Mouse (Mus musculus) hindbrain, embryonic 12.5 days (tissue): ENCODE results near the gene Lsm14b. TPM values are rescaled to one million over a fixed set of nuclear protein-coding genes. Genes with fewer than 3 reads are reported as not detected.
A peak's percentile ranks its signal among the peaks of the same experiment; 100 is the strongest.

Experiments used
- ATAC-seq: fragments of 200-750 bp; cut with Nextera tagmentation; 2 replicates; pipeline ENCODE4 v1.8.0; 2017; ENCODE audit warnings: moderate TSS enrichment; ENCODE audit not compliant: low FRiP score
- H3K27ac ChIP-seq: fragments of 300-500 bp; sonication (generic); 2 replicates; pipeline ENCODE4 v1.5.1; 2016; ENCODE audit warnings: mild to moderate bottlenecking
- H3K27me3 ChIP-seq: fragments of 300-500 bp; sonication (generic); 2 replicates; pipeline ENCODE4 v1.6.1; 2016; ENCODE audit warnings: mild to moderate bottlenecking
- H3K36me3 ChIP-seq: fragments of 300-500 bp; sonication (generic); 2 replicates; pipeline ENCODE4 v1.6.1; 2016; ENCODE audit warnings: mild to moderate bottlenecking
- H3K4me1 ChIP-seq: fragments of 300-500 bp; sonication (generic); 2 replicates; pipeline ENCODE4 v1.6.1; 2016
- H3K4me2 ChIP-seq: fragments of 300-500 bp; sonication (generic); replicated peaks from 2 replicates; pipeline ENCODE4 v1.6.1; 2016; ENCODE audit warnings: mild to moderate bottlenecking
- H3K4me3 ChIP-seq: fragments of 300-500 bp; sonication (generic); 2 replicates; pipeline ENCODE4 v1.5.1; 2016; ENCODE audit warnings: mild to moderate bottlenecking
- H3K9ac ChIP-seq: fragments of 300-500 bp; sonication (generic); 2 replicates; pipeline ENCODE4 v1.6.1; 2016; ENCODE audit warnings: mild to moderate bottlenecking, moderate library complexity
- H3K9me3 ChIP-seq: fragments of 300-500 bp; sonication (generic); replicated peaks from 2 replicates; pipeline ENCODE4 v1.6.1; 2016; ENCODE audit warnings: mild to moderate bottlenecking
- WGBS: fragments of 180-500 bp; shearing (Covaris S2); methylation state at CpG from one replicate; pipeline ENCODE4 v1.1.7; 2016; 5-methylcytosine and 5-hydroxymethylcytosine counted together
- polyA plus RNA-seq: library from polyadenylated mRNA; unstranded; fragments of >200 nt; fragmentation: Nextera tagmentation; extraction: Ambion mirVana; gene quantifications from 2 replicates; pipeline ENCODE4 v1.2.1, GENCODE M21; 2016

Lsm14b gene
- polyA plus RNA-seq, 1 experiment from 2014 or later = 16.7 TPM

DNA sequence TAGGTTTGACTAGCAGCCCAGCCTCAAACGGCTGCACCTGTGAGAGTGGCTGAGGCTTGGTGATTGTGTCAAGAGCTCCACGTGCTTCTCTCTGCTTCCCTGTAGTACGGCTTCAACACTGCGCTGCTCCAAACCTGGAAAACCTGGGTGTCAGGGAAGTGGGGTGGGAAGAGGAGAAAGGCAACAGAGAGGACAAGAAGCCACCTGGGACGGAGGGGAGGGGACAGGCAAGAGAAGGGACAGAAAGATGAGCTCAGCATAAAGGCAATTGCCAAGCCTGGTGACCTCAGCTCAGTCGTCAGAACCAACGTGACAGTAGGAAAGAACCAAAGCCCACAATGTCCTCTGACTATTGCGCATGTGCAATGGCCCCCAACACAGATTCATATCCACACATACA lies 3.9 kb upstream of the Lsm14b start:
- Histone ChIP-seq H3K27me3 (peaks cover 30% of the 10 kb centered on the region), H3K4me3 (no peak overlapping the region), H3K27ac (no peak overlapping the region), H3K4me2 (no peak overlapping the region), H3K9ac (no peak overlapping the region), H3K4me1 (peaks cover 5% of the 10 kb centered on the region; the same call in 1 of the 2 replicates), H3K36me3 (no peaks in the 10 kb centered on the region), H3K9me3 (no peaks in the 10 kb centered on the region)
- 85% methylated on average over 8 of the region's 8 CpGs for WGBS
- no peak for ATAC-seq

DNA sequence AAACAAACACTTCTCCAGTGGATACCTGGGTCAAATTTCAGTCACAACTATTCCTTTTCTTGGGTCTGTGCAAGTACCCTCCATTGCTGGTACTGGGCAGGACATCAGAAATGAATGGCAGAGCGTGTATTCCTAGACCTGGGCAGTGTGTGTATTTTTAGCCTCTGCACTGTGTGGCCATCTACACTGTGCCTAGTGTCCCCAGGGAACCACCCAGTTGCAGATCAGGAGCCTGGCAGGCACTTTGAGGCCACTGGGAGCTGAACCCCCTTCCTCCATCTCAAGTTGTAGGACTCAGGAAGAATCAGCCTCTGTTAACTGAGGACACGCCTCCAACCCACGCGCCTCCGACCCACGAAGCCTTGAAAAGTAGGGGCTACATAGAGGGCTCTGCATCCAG lies 2.0 kb upstream of the Lsm14b start:
- Histone ChIP-seq H3K36me3 (peaks cover 5% of the 10 kb centered on the region), H3K9ac (no peak overlapping the region), H3K27ac (no peak overlapping the region), H3K27me3 (peaks cover 30% of the 10 kb centered on the region), H3K4me3 (no peak overlapping the region), H3K4me2 (no peak overlapping the region), H3K4me1 (peaks cover 23% of the 10 kb centered on the region), H3K9me3 (no peaks in the 10 kb centered on the region)
- WGBS = 63% methylated on average over 6 of the region's 6 CpGs
- ATAC-seq = no peak

DNA sequence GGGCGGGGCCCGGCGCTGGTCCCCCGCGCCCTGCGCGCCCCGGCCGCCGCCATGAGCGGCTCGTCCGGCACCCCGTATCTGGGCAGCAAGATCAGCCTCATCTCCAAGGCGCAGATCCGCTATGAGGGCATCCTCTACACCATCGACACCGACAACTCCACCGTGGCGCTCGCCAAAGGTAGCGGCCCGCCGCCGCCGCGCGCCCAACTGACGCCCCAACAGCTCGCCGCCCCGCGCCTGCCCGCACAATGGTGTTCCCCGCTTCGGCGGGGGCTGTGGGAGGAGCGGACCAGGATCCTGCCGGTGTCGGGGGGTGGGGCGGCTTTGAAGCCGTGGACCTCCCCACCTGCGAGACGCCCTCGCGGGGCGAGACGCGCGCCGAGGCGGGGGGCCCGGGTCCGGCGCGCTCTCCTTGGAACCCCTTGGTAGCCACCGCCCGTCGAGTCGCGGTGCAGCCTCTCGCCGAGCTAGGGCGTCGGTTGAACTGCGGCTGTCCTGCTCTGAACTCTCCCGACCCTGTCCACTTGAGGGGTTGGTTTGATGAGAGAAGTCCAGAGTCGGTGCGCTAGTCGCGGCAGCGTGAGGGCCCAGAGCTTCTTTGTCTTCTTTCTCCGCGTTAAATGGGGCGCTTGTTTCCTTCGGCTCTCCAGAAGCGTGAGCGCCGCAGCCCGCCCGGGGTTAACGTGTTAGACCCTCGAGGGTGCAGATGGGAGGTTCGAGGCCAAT lies 511 bp downstream of the Lsm14b start:
- no peak; the same call in 1 of the 2 replicates for ATAC-seq
- H3K4me3 ChIP-seq = peak overlapping the region; percentile 72
- H3K4me2 ChIP-seq = peak overlapping the region; percentile 91
- peaks cover 30% of the 10 kb centered on the region for H3K27me3 ChIP-seq
- H3K36me3 ChIP-seq = peaks cover 31% of the 10 kb centered on the region
- H3K4me1 ChIP-seq = peaks cover 39% of the 10 kb centered on the region
- H3K9ac ChIP-seq = peak overlapping the region; percentile 94
- peak overlapping the region; percentile 97 for H3K27ac ChIP-seq
- under 1% methylated on average over 81 of the region's 84 CpGs for WGBS
- no peaks in the 10 kb centered on the region for H3K9me3 ChIP-seq

DNA sequence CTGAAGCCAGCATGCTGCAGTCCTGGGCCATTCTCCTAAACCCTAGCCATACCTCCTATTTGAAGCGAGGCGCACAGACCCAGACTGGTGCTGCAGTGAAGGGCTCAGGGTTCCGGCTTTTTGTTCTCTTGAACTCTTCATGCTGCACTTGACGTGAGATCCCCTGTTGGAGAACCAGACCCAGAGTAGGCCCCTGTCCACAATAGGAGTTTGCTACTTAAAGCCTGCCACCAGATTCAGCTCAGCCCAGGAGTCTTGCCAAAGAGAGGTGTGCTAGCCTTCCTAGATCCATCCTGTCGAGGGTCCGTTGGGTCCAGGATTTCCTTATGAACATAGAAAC lies 1.0 kb downstream of the Lsm14b start:
- peak overlapping the region; percentile 94 for H3K9ac ChIP-seq
- peak overlapping the region; percentile 72 for H3K4me3 ChIP-seq
- 6% methylated on average over 6 of the region's 6 CpGs for WGBS
- peak overlapping the region; percentile 91 for H3K4me2 ChIP-seq
- peaks cover 28% of the 10 kb centered on the region for H3K27me3 ChIP-seq
- no peak for ATAC-seq
- H3K4me1 ChIP-seq = peaks cover 39% of the 10 kb centered on the region
- peaks cover 36% of the 10 kb centered on the region for H3K36me3 ChIP-seq
- peak overlapping the region; percentile 97 for H3K27ac ChIP-seq
- H3K9me3 ChIP-seq = no peaks in the 10 kb centered on the region

DNA sequence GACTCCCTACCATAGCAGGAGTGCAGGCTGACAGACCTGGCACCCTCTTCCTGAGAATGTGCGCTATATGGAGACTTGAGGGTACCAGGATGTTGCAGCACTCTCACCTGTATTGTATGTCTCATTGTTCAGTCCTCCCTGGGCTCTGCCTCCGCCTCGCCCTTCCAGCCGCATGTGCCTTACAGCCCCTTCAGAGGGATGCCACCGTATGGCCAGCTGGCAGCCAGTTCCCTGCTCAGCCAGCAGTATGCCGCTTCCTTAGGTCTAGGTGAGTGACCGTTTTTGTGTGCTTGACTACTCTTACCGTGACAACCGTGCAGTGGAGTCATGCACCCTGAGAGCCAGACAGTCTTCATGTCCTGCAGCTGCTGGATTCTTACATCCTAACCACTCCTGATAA lies 3.0 kb downstream of the Lsm14b start:
- ATAC-seq = no peak
- Histone ChIP-seq H3K9ac (peak overlapping the region; percentile 94; the same call in 1 of the 2 replicates), H3K9me3 (no peaks in the 10 kb centered on the region), H3K4me3 (peak overlapping the region; percentile 72), H3K27me3 (peaks cover 11% of the 10 kb centered on the region), H3K4me1 (peaks cover 39% of the 10 kb centered on the region), H3K36me3 (peaks cover 55% of the 10 kb centered on the region), H3K27ac (no peak overlapping the region), H3K4me2 (peak overlapping the region; percentile 91)
- WGBS = 83% methylated on average over 9 of the region's 9 CpGs

DNA sequence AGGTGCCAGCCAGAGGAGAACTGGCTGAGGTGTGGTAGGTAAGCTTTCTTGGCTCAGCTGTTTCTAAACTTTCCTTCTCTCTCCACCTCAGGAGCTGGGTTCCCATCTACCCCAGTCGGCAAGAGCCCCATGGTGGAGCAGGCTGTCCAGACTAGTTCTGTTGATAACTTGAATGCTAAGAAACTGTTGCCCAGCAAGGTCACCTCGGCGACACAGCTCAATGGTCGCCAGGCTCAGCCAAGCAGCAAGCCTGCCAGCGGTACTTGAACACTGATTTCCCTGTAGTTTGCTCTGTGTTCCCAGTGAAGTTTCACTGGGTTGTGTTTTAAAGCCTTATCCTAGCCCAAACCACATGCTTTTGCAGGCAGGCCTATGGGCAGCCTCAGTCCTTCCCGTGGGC lies 6.5 kb downstream of the Lsm14b start:
- WGBS = 91% methylated on average over 6 of the region's 6 CpGs
- Histone ChIP-seq H3K4me3 (no peak overlapping the region), H3K4me1 (peaks cover 31% of the 10 kb centered on the region), H3K4me2 (no peak overlapping the region), H3K27ac (no peak overlapping the region), H3K27me3 (no peaks in the 10 kb centered on the region), H3K9ac (no peak overlapping the region), H3K36me3 (peaks cover 90% of the 10 kb centered on the region), H3K9me3 (no peaks in the 10 kb centered on the region)
- ATAC-seq = no peak

DNA sequence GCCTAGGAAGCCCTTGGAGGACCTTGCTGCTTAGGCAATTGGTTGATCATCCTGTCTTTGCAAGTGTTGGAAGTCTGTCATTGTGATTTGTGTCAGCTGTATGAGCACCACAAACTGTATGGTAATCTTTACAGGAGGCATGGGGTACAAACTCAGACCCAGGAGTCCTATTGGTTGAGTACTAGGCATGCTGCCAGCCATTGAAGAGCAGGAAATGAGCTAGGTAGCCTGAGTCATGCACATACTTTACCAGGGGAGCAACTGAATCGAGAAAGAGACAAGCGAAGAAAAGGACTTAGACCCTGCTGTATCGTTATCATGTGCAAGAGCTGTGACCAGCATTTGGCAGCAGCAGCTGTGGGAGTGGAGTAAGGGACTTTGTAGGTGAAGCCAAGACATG lies 8.1 kb downstream of the Lsm14b start:
- Histone ChIP-seq H3K4me3 (no peak overlapping the region), H3K4me2 (no peak overlapping the region), H3K9ac (no peak overlapping the region), H3K9me3 (no peaks in the 10 kb centered on the region), H3K36me3 (peaks cover 99% of the 10 kb centered on the region), H3K27me3 (no peaks in the 10 kb centered on the region), H3K27ac (no peak overlapping the region), H3K4me1 (peaks cover 14% of the 10 kb centered on the region)
- no peak for ATAC-seq
- WGBS = 93% methylated on average over 3 of the region's 3 CpGs

DNA sequence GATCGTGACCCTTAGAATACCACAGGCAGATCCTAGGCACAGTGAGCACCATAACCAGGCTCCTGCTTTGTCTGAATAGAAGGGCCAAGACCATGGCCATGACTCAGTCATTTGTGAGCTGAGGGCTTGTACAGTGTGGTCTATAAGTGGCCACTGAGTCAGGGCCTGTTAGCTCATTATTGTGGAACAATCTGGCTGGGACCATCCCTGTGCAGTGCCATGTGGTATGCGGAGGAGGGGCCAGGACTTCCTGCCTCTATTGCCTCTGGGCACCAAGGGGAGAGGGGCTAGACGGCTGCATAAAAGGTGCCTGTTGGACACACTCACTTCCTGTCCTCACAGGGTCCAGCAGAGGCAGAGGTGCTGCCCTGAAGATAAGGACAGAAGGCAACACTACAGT lies 9.2 kb downstream of the Lsm14b start:
- Histone ChIP-seq H3K9me3 (no peaks in the 10 kb centered on the region), H3K36me3 (peaks cover 99% of the 10 kb centered on the region), H3K4me1 (peaks cover 4% of the 10 kb centered on the region), H3K27ac (no peak overlapping the region), H3K9ac (no peak overlapping the region), H3K4me3 (no peak overlapping the region), H3K27me3 (no peaks in the 10 kb centered on the region), H3K4me2 (no peak overlapping the region)
- 66% methylated on average over 3 of the region's 3 CpGs for WGBS
- no peak for ATAC-seq

DNA sequence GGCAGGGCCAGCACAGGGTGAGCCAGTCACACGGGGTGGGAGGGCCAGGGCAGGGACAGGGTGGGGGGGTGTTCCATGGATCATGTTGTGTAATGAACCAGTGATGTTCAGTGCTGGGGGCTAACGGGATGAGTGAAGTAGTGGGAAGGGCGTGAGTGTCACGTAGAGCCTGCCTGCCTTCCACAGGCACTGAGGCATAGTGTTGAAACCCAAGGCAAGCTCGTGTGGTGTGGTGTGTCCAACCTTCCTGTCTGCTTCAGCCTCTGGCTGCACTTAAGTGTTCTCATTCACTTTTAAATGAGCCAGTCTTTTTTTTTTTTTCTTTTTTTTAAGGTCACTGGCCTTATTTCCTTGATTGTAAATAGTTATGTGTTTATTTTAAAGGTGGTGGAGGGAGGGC lies 10.0 kb downstream of the Lsm14b start:
- no peak overlapping the region for H3K27ac ChIP-seq
- no peaks in the 10 kb centered on the region for H3K9me3 ChIP-seq
- no peaks in the 10 kb centered on the region for H3K27me3 ChIP-seq
- H3K4me2 ChIP-seq = no peak overlapping the region
- 75% methylated on average over 5 of the region's 5 CpGs for WGBS
- H3K4me1 ChIP-seq = peaks cover 3% of the 10 kb centered on the region
- H3K4me3 ChIP-seq = no peak overlapping the region
- no peak overlapping the region for H3K9ac ChIP-seq
- ATAC-seq = no peak
- H3K36me3 ChIP-seq = peaks cover 94% of the 10 kb centered on the region

DNA sequence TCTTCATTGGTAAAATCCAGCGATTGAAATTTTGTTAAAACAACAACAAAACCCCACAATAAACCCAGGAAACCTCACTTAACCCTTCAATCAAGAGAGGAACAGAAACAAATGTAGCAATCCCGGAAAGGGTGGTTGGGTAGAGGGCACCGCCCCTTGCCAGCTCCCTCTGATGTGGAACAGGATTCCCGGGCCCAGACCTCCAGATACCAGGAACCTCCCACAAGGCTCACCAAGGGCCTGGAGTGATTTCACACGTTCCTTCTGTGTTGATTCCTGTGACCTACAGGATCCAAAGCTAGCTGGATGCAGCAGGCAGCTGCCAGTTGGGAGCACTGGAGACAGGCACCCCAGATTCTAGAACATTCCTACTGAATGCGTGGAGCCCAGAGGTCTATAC lies 15.6 kb downstream of the Lsm14b start:
- Histone ChIP-seq H3K9me3 (no peaks in the 10 kb centered on the region), H3K27ac (0 out of 2 replicates have a peak overlapping the region, but pooled peaks have one; percentile 17), H3K27me3 (no peaks in the 10 kb centered on the region), H3K36me3 (peaks cover 41% of the 10 kb centered on the region), H3K9ac (peak overlapping the region; percentile 94; the same call in 1 of the 2 replicates), H3K4me2 (peak overlapping the region; percentile 73), H3K4me1 (peaks cover 37% of the 10 kb centered on the region), H3K4me3 (peak overlapping the region; percentile 89; the same call in 1 of the 2 replicates)
- WGBS = 57% methylated on average over 6 of the region's 6 CpGs
- ATAC-seq = no peak

DNA sequence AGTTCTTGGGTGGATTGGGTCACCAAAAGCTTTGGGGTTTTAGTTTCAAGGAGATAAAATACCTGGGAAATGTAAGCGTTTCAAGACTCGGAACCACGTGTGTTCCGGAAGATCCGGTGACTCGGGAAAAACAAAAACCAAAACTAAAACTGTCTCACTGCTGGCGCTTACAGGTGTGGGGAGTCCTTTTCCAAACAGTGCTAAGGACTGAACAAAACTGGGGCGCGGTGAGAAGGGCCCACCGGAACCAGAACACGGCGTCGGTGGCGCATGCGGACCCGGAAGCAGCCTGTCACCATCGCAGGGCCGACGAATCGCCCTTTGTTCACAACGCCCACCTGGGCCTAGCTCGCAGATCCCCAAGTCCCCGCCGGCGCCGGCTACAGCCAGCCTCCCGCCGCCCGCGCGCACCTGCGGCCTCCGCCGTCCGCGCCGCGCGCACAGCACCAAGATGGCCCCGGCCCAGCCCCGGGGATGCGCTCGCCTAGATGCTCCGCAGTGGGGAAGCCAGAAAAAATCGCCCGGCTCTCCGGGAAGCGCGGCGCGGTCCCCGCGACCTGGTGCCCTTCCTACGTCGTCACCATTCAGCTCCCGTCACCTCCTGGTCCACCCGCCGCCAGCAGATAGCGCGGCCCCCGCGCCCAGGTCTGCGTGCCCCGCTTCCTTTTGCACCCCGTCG lies 16.9 kb downstream of the Lsm14b start:
- Histone ChIP-seq H3K27me3 (no peaks in the 10 kb centered on the region), H3K9ac (peak overlapping the region; percentile 94), H3K27ac (peak overlapping the region; percentile 98), H3K4me2 (peak overlapping the region; percentile 73), H3K36me3 (peaks cover 36% of the 10 kb centered on the region), H3K9me3 (no peaks in the 10 kb centered on the region), H3K4me1 (peaks cover 37% of the 10 kb centered on the region), H3K4me3 (peak overlapping the region; percentile 89)
- WGBS = under 1% methylated on average over 64 of the region's 66 CpGs
- peak; percentile 73 for ATAC-seq

DNA sequence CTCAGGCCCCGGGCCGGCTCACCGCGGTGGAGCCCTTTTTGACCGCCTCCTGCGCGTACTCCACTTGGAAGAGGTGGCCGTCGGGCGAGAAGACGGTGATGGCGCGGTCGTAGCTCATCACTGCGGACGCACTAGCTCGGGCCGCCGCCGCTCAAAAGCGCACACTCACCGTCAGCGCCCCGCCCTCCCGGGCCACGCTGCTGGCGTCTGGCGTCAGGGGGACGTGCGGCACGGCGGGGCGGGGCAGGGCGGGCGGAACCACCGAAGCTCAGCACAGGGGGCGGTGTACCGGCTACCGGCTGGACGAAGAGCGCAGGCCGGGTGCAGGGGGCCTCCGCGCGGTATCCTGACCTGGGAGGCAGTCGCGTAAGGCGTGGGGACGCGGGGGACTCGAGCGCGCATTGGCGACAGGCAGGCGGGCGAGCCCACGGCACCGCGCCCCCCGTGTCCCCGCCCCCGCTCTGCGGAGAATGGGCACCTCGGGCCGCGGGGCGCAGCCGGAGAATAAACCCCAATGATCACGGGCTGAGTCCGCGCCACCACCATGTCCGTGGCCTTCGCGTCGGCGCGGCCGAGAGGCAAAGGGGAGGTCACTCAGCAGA lies 17.6 kb downstream of the Lsm14b start, which contains the start of the genes Psma7 and Ss18l1:
Gene Psma7, minus strand, starts transcription at position 178 of the 602 bp plus-strand sequence.
Gene Ss18l1, plus strand, starts transcription at position 254 of the 602 bp plus-strand sequence.
- under 1% methylated on average over 67 of the region's 78 CpGs for WGBS
- Histone ChIP-seq H3K4me1 (peaks cover 37% of the 10 kb centered on the region), H3K9ac (peak within 1 kb of the TSS; percentile 94), H3K4me2 (peak within 1 kb of the TSS; percentile 73), H3K4me3 (peak within 1 kb of the TSS; percentile 89), H3K9me3 (no peaks in the 10 kb centered on the region), H3K36me3 (peaks cover 31% of the 10 kb centered on the region), H3K27me3 (no peaks in the 10 kb centered on the region), H3K27ac (peak within 1 kb of the TSS; percentile 98)
- ATAC-seq = peak; percentile 95
